Mouse (Mus musculus) stomach, postnatal 0 days (tissue): ENCODE results near the gene Scarf1.

Experiments used
- CTCF ChIP-seq: IDR thresholded peaks from 2 replicates; pipeline ENCODE4 v1.5.1; 2016; ENCODE audit warnings: antibody characterized with exemption, low read depth, mild to moderate bottlenecking, moderate library complexity
- EP300 ChIP-seq: optimal IDR thresholded peaks from 2 replicates; pipeline ENCODE3; 2016; ENCODE audit warnings: antibody characterized with exemption

DNA sequence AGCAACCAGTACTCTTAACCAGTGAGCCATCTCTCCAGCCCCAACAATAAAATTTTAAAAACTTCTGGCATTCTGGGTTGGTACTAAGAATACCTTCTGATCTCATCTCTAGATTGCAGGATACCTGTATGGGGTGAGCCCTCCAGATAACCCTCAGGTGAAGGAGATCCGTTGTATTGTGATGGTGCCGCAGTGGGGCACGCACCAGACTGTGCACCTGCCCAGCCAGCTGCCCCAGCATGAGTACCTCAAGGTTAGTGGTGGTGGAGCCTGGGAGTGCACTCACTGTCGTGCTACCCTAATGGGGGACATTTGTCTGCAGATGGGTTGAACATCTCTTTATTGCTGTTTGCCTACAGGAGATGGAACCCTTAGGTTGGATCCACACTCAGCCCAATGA lies 5.2 kb upstream of the Scarf1 start:
- no peak for TF ChIP-seq CTCF
- no peak for TF ChIP-seq EP300
